Mouse (Mus musculus) CH12.LX (cell line): ENCODE measurements at regions not wholly inside any gene's neighbourhood (a gene's known extent, or its start where the extent isn't known, plus 50 kb on each side); places are given as distances from the start of the nearest gene placed in this dataset.

Experiments
- CHD2 ChIP-seq: IDR thresholded peaks from 2 replicates; pipeline ENCODE4 v1.6.1; 2011; ENCODE audit warnings: low read length, improper control_type of control experiment
- CTCF ChIP-seq, 2 experiments: IDR thresholded peaks in 1 of 2; conservative IDR thresholded peaks in 1 of 2; 2 replicates each; pipeline ENCODE4 v1.5.1; 2011 to 2012; ENCODE audit warnings: low read depth in 2 of 2, low read length in 2 of 2, improper control_type of control experiment in 1 of 2, inconsistent platforms in 1 of 2, mild to moderate bottlenecking in 1 of 2, moderate library complexity in 1 of 2
- MXI1 ChIP-seq: IDR thresholded peaks from 2 replicates; pipeline ENCODE4 v1.6.1; 2011; ENCODE audit warnings: mild to moderate bottlenecking, low read depth, low read length, improper control_type of control experiment
- MYC ChIP-seq: IDR thresholded peaks from 2 replicates; pipeline ENCODE4 v1.6.1; 2011; ENCODE audit warnings: low read depth, mild to moderate bottlenecking, improper control_type of control experiment, low read length
- PAX5 ChIP-seq: IDR thresholded peaks from 2 replicates; pipeline ENCODE4 v1.6.1; 2012; ENCODE audit warnings: low read length, inconsistent platforms, mixed read lengths
- POLR2A ChIP-seq: IDR thresholded peaks from 2 replicates; pipeline ENCODE4 v1.6.1; 2011; ENCODE audit warnings: low read depth, mild to moderate bottlenecking, improper control_type of control experiment, low read length
- POLR2AphosphoS2 ChIP-seq: IDR thresholded peaks from 2 replicates; pipeline ENCODE4 v1.6.1; 2011; ENCODE audit warnings: low read depth, low read length, improper control_type of control experiment
- TCF12 ChIP-seq: IDR thresholded peaks from 2 replicates; pipeline ENCODE4 v1.6.1; 2014; ENCODE audit warnings: low read depth, mild to moderate bottlenecking, inconsistent platforms, low read length, improper control_type of control experiment
- USF1 ChIP-seq: IDR thresholded peaks from 2 replicates; pipeline ENCODE4 v1.6.1; 2014; ENCODE audit warnings: low read depth, mild to moderate bottlenecking, inconsistent platforms, low read length, improper control_type of control experiment
- ZC3H11A ChIP-seq: IDR thresholded peaks from 2 replicates; pipeline ENCODE4 v1.6.1; 2012; ENCODE audit warnings: low read depth, mild to moderate bottlenecking, inconsistent platforms, low read length, improper control_type of control experiment

GRCm38 (mm10) chr14:31901901-31902300, 71.5 kb upstream of the Ankrd28 start:
- TF ChIP-seq PAX5 (no peak), MXI1 (no peak), CTCF (conservative IDR thresholded peaks at IDR 0.05 in 1 of 2, IDR thresholded peaks at IDR 0.05 in 1 of 2; ENCODE audit: low read depth in 2 of 2, low read length in 2 of 2) (no peak), USF1 (no peak), POLR2AphosphoS2 (no peak), POLR2A (no peak), ZC3H11A (no peak), MYC (no peak), CHD2 (no peak), TCF12 (no peak)
